Mouse (Mus musculus): ENCODE data around the gene Cdhr2.
A peak's percentile ranks its signal among the peaks of the same experiment; 100 is the strongest.

Cdhr2 gene

GRCm38 (mm10) chr13:54701243-54701642 lies at the start of gene Cdhr2:
Gene Cdhr2, plus strand, starts transcription at chr13:54701461.
- DNase-seq (ENCODE audit: low spot score), result no peak

DNA sequence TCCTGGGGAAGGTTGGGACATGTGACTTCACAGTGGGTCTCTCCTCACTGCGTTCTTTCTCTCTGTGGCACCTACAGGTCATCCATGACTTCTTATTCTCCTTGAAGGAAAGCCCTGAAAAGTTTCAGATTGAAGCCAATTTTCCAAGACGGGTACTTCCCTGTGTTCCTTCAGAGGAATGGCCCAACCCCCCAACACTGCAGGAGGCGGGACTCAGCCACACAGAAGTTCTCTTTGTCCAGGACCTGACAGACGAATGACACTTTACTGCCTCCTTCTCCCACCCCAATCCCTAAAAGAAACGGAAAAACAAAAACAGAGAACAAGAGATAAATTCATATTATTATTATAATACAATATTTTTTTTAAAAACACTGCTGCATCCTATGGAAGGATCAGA lies 40.4 kb upstream of the Cdhr2 start:
- DNase-seq (ENCODE audit: low spot score), result no peak

GRCm38 (mm10) chr13:54661358-54661757 lies 39.9 kb upstream of the Cdhr2 start:
- DNase-seq (ENCODE audit: low spot score), result no peak

- no peak for DNase-seq (ENCODE audit: low spot score)
Observed at GRCm38 (mm10) chr13:54663999-54664398, 37.3 kb upstream of the Cdhr2 start.

GRCm38 (mm10) chr13:54664509-54664908 lies 36.8 kb upstream of the Cdhr2 start:
- DNase-seq (ENCODE audit: low spot score), result no peak

GRCm38 (mm10) chr13:54665062-54665461 lies 36.2 kb upstream of the Cdhr2 start:
- no peak for DNase-seq (ENCODE audit: low spot score)

GRCm38 (mm10) chr13:54670491-54670890 lies 30.8 kb upstream of the Cdhr2 start:
- DNase-seq (ENCODE audit: low spot score), result no peak

GRCm38 (mm10) chr13:54675895-54676590 lies 25.2 kb upstream of the Cdhr2 start:
- peak; percentile 28 for DNase-seq (ENCODE audit: low spot score)

- no peak for DNase-seq (ENCODE audit: low spot score)
Observed at GRCm38 (mm10) chr13:54678263-54678662, 23.0 kb upstream of the Cdhr2 start.

- no peak for DNase-seq (ENCODE audit: low spot score)
Observed at GRCm38 (mm10) chr13:54680184-54680853, 20.9 kb upstream of the Cdhr2 start.

GRCm38 (mm10) chr13:54681291-54681690 lies 20.0 kb upstream of the Cdhr2 start:
- no peak for DNase-seq (ENCODE audit: low spot score)

GRCm38 (mm10) chr13:54683301-54683700 lies 18.0 kb upstream of the Cdhr2 start:
- DNase-seq (ENCODE audit: low spot score), result no peak

- no peak for DNase-seq (ENCODE audit: low spot score)
Observed at GRCm38 (mm10) chr13:54684140-54684896, 16.9 kb upstream of the Cdhr2 start.

- peak; percentile 80 for DNase-seq (ENCODE audit: low spot score)
Observed at GRCm38 (mm10) chr13:54685174-54685573, 16.1 kb upstream of the Cdhr2 start.

DNA sequence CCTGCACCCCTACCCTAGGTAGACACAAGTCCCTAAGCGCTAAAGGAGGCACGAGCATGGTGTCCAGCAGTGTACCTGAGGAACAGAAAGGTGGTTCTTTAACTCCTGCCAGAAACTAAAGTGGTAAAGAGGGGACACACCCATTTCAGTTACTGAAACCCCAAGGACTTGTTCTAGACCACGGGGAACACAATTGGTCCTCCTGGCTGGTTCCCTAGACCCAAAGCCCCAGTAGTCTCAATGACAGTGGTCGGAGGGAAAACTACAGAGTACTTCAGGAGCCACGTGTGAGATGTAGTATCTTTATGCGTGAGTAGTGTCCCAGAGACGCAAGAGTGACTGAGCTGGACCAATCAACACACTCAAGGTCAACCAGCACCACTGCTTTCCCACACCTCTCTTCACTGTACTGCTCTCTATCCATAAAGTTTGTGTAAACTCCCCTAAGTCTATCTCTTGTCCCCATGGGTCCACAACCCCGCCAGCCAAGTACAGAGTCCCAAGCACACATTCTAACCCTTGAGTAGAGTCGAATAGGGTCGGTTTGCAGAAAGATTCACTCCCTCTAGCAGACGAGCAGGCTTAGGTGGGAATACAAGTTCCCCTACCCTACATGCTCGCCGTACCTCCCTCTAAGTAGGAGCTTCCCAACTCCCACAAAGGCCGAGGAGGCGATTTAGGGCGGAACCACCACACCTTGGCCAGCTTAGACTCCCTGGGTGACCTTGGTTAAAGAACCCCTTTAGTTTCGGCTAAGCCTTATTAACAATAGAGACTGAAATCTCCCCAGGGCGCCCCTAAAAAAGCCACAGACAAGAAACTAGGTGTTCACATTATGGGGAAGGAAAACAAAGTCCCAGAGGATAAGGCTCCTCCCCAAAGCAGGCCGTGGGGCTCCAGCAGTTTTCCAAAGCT lies 14.9 kb upstream of the Cdhr2 start:
- peak; percentile 46 for DNase-seq (ENCODE audit: low spot score)

GRCm38 (mm10) chr13:54687096-54687495 lies 14.2 kb upstream of the Cdhr2 start:
- DNase-seq (ENCODE audit: low spot score), result peak; percentile 90

DNA sequence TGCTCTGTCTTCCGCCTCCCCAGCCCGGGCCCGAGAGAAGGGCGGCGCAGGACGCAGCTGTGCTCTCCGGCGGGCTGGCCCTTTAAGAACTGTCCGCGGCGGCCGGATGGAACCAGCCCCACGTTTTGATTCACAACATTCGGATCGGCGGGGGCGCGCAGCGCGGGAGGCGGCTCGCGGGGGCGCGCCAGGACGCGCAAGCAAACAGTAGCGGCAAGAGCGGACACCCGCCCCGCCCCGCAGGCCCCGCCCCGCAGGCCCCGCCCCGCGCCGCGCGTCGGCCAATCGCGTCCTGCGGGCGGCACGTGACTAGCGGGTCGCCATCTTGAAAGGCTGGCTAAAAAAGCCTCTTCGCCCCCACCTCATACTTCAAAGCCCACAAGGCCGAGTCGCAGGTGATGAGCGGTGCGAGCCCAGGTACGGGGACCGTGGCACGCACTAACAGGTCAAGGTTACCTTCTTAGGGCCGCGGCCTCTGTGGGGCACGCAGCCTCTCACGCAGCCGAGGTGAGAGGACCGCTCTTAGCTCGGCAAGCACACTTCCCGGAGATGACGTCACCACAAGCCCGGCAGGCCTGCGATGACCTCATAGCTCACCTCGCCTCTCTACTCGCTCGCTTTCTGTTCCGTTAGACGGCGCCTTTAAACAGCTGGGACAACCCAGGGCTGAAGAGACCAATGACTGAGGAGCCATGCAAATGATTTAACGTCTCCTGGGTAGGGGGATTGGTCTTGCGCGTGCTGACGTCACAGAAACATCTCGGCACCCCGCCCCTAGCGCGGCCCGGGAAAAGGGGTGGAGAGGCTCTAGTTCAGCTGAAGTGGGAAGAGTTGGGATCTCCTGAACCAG lies 13.5 kb upstream of the Cdhr2 start:
- DNase-seq (ENCODE audit: low spot score), result peak; percentile 95

DNA sequence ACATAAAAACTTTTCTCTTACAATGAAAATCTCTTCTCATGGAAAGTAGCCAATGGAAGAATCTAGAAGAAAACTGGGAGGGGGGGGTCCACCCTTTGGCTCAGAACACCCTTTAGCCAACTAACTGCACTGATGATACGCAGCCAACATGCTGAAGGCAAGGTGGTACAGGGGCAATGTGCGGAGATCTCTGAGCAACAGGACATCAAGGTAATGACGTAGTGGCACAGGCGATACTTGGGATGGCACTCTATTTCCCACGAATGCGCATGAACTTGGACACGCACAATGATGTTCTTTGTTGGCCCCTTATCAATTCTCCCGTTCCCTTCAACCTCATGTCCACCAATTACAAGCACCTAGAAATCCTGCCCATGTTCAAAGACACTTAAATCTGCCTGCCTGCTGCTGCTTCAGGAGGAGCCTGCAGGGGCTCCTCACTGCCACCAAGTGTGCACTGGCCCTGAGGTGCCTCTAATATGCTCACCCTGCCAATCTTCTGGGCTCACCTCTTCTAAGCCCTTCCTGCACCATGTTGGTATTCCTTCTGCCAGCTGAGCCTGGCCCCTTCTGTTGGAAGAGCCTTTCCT lies 11.0 kb upstream of the Cdhr2 start:
- no peak for DNase-seq (ENCODE audit: low spot score)

DNA sequence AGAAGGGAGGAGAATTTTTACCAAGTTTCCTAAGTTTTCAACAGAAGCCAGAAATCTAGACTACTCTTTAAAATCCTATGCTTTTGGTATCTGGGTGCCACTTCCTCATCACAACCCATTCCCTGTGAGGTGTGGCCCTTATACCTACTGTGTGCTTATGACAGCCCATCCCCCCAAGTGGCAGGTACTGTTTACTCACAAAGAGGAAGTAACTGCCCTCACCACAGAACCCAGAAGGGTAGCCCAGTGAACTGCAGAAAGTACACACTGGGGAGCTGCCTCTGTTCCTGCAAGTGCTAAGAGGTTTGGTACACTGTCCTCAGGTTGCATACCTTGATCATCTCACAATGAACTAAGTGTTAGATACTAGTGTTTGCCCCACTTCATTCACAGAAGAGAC lies 9.5 kb upstream of the Cdhr2 start:
- DNase-seq (ENCODE audit: low spot score), result no peak

- peak; percentile 2 for DNase-seq (ENCODE audit: low spot score)
Observed at GRCm38 (mm10) chr13:54692711-54693557, 8.3 kb upstream of the Cdhr2 start.
